Mouse (Mus musculus): Measurements from ENCODE around the gene Cd52.
"Not testable (repeated sequence)": the region's sequence is repeated elsewhere in the genome, so short reads cannot be mapped to it uniquely, and the experiment has no call there.

Cd52 gene

DNA sequence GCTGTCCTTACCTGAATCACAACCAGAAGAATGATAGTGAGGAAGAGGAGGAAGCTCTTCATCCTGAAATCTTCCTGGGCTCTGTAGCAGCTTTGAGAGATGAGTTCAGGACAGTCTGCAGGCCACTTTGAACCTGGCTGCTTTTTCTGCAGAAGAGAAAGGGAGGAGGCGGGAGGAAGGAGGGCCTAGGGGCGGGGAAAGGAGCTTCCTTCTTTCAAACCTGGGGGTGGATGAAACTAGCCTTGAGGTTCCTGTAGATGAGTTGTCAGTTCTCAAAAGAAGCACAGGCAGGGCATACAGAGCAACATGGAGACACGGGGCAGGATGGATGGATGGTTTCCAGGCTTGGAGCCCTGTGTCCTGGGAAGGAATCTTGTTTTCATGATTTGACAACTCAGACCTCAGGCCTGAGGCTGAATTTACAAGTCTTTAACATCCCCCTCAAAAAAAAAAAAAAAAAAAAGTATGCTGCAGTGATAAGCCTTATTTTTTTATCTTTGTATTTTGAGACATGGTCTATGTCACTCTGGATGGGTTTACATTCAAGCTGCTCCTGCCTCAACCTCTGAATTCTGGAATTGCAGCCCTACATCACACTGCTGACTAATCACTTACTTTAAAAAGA, at the start of gene Cd52:
Gene Cd52 (minus strand): TSS at position 160 of the 625 bp plus-strand sequence.
- DNase-seq (ENCODE audit: low spot score in 2 of 2), result peak; percentile 93 to 94

GRCm38 (mm10) chr4:134144297-134144696, 49.4 kb upstream of the Cd52 start:
- not testable (repeated sequence) for DNase-seq (ENCODE audit: low spot score in 2 of 2)

DNA sequence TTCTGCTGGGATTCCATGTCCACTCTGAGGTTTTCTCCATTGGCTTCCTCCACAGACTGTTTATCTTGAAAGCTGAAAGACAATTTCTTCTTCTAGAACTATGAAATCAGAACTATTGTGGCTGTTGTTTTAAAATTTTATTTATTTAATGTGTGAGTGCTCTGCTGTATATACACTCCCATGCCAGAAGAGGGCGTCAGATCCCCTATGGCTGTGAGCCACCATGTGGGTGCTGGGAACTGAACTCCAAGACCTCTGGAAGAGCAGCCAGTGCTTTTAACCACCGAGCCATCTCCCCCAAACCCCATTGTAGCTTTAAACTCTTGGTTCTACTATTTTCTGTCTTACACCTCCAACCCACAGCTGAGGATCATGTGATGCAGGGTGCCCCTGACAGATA, 44.0 kb upstream of the Cd52 start:
- no peak for DNase-seq (ENCODE audit: low spot score in 2 of 2)

DNA sequence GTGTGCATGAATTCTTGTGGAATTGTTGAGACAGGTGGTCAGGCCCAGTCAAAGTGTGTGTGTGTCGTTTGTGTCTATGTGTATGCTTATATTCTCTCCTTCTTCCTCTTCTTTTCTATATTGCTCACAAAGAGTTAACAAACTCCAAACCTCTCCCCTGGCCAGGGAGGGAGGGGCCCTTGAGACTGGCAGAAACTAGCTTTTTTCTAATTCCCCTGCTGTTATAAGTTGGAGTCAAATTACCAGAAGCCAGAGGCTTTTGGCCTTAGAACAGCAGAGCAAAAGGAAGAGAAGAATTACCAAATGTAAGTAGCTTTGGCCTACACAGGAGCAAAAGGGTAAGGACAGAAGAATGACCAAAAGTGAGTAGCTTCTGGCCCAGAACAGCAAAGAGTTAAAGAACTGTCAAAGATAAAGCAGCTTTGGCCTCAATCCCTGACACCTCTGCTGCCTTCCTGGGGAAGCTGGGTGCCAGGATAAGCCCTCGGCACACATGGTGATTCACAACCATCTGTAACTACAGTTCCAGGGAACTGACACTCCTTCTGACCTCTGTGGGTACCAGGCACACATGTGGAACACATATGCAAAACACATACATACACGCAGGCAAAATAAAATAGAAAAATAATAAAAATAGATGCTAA, 41.5 kb upstream of the Cd52 start:
- no peak for DNase-seq (ENCODE audit: low spot score in 2 of 2)

DNA sequence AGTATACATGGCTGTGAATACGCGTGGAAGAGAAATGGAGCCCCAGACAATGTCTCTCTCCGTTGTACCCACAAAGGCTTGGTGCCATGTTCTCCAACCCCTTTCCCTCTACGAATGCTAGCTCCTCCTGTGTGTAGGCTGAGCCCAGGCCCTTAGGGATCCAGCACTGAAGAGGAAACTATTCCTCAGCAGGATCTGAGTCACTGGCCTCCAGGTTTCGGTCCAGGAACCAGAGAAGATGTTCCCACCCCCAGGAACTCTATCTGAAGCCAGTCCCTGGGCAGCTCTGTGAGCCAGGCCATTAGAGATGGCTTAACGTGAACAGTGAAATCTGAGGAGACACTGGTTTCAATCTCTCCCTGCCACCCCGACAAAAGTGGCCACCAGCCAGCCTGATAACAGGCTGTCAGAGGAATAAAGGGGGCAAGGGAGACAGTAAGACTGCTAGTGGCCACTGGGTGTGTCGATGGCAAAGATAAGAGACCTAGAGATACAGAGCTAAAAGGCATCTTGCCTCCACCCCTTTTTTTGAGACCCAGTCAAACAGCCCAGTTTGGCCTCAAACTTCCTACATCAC, 37.7 kb upstream of the Cd52 start:
- DNase-seq (ENCODE audit: low spot score in 2 of 2), result no peak

DNA sequence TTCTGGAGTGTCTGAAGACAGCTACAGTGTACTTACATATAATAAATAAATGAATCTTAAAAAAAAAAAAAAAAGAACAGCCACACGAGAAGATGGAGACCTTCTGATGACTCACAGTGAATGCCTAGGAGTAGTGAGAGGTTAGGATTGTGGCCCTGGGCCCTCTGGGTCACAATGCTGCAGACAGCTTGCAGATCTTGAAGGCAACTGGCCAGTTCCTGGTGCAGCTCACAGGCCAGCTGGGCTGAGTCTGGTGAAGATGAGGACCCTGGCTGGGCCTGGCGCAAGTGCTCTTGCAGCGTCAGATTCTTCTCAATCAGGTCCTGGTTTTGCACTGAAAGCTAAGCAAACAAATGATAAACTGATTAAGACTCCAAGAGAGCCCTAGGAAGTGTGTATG, 37.2 kb upstream of the Cd52 start:
- no peak for DNase-seq (ENCODE audit: low spot score in 2 of 2)

DNA sequence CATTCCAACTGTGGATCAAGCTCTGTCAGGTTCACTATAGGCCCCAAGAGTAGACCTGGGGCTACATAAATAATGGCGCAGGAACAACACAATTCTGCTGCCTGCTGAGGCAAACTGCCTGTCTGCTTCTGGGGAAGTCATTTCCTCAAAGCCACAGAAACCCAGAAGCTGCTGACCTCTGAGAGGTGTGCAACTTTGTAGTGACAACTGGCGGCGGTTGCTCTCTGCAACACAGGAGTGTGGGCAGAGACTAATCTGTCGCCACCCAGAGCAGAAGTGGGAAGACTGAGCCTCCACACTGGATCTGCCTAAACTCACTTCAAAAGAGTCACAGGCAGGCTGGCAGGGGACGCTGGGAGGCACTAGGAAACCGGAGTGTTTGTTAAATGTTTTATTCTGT, 34.6 kb upstream of the Cd52 start:
- DNase-seq (ENCODE audit: low spot score in 2 of 2), result peak; percentile 65 to 70

- peak; percentile 50 to 65 for DNase-seq (ENCODE audit: low spot score in 2 of 2)
Observed at GRCm38 (mm10) chr4:134128983-134129362, 34.1 kb upstream of the Cd52 start.

GRCm38 (mm10) chr4:134128221-134128982, 33.5 kb upstream of the Cd52 start, which contains the start of gene Sh3bgrl3:
TSS of gene Sh3bgrl3 (minus strand) at chr4:134128789.
- DNase-seq (ENCODE audit: low spot score in 2 of 2), result peak; percentile 93 to 94

GRCm38 (mm10) chr4:134127793-134128192, 32.9 kb upstream of the Cd52 start:
- no peak for DNase-seq (ENCODE audit: low spot score in 2 of 2)

- DNase-seq (ENCODE audit: low spot score in 2 of 2), result no peak
Observed at GRCm38 (mm10) chr4:134127121-134127455, 32.2 kb upstream of the Cd52 start.

GRCm38 (mm10) chr4:134126300-134127120, 31.6 kb upstream of the Cd52 start:
- no peak for DNase-seq (ENCODE audit: low spot score in 2 of 2)

- DNase-seq (ENCODE audit: low spot score in 2 of 2), result no peak
Observed at GRCm38 (mm10) chr4:134125383-134126060, 30.6 kb upstream of the Cd52 start.

DNA sequence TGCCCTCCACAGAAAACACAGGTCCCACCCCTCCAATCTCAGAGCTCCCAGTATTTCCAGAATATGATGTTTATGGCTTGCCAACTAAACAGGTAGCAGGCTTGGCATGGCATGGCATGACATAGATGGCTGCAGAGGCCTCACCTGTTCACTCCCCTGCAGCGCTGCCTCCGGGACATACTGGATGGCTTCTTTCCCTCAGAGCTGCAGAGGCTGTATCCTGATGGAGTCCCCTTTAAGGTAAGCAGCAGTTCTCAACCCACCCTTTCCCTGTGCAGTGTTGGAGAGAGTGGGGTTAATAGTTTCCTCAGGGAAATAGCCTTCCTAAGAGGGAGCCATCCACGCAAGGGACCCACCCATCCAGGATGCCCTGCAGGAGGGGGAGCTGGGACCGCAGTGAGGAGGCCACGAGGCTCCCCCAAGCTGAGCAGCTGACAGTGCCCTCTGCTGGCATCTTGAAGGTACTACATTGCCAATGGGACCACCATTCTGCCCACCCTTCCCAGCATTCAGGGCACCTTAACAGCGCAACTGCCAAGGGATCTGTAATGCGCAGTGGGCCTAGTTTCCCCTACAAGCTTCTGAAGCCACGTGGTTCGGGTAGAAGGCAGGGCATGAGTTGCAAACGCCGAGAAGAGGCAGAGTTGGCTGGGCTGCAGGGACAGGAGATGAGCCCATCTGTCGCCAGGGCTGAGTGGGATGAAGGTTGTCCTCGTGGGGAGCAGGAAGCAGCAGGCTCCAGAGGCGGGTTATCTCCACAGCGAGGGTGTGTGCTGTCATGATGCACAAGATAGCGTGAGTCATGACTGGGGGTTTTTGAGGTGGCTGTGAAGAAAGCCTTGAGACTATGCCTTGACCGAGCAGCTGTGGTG, 29.0 kb upstream of the Cd52 start:
- peak; percentile 61 for DNase-seq (ENCODE audit: low spot score in 2 of 2)

DNA sequence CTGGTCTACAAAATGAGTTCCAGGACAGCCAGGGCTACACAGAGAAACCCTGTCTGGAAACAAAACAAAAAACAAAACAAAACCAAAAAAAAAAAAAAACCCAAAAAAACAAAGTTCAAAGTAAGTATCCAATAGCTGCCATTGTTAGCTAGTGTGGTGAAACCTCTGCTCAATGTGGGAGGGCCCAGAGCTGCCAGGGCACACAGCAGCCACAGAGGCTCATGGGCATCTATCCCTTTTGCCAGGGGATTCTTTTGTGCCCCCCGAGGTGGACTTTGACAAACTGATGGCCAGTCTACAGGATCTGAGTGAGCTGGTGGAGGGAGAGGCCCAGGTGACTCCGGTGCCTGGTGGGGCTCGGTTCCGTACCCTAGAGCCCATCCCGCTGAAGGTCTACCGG, 28.3 kb upstream of the Cd52 start:
- no peak for DNase-seq (ENCODE audit: low spot score in 2 of 2)

DNA sequence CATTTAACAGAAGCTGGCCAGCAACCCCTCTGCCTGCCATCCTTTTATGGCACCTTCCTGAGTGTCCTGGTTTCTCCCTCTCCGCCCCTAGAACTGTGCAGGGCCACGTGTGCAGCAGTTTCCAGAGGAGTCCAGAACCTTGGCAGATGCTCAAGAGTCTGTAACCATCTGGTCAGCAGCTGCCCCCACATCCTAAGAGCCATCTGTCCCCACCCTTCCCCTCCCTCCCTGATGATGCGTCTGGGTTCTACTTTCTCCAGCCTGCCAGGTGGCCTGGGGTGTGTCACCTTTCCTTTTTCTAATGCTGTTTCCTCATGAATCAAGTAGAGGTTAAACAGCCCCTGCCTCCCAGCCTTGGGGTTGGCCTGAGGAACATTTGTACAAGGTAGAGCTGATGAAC, 27.4 kb upstream of the Cd52 start:
- peak in 1 of 2 experiments; percentile 34 for DNase-seq (ENCODE audit: low spot score in 2 of 2)

- peak; percentile 83 for DNase-seq (ENCODE audit: low spot score in 2 of 2)
Observed at GRCm38 (mm10) chr4:134121571-134121970, 26.7 kb upstream of the Cd52 start.

GRCm38 (mm10) chr4:134120916-134121315, 26.0 kb upstream of the Cd52 start:
- no peak for DNase-seq (ENCODE audit: low spot score in 2 of 2)

DNA sequence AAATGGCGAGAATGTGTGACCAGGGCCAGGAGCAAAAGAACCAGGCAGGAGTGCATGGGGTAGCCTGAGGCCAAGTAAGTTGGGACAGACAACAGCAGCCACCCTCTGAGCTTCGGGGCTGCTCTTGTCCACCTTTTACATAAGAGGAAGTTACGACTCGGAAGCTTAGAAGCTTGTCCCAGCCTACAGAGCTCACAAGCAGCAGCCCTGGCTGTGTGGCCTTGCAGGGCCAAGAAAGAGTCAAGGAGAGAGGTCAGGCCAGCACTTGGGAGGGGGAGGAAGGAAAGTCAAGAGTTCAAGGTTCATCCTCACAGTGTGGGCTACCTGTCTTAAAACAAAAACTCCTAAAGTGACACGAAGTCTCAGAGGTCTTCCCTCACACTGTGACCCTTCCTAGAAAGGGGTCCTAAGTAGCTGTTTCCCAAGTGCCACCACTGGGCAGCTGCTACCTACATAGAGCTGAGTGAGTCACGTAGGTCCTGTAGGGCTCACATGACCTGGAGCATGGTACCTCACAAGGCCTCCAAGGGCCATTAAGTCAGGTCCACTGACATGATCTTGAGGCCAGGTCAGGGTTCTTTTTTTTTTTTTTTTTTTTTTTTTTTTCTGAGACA, 25.4 kb upstream of the Cd52 start:
- peak; percentile 58 to 67 for DNase-seq (ENCODE audit: low spot score in 2 of 2)

DNA sequence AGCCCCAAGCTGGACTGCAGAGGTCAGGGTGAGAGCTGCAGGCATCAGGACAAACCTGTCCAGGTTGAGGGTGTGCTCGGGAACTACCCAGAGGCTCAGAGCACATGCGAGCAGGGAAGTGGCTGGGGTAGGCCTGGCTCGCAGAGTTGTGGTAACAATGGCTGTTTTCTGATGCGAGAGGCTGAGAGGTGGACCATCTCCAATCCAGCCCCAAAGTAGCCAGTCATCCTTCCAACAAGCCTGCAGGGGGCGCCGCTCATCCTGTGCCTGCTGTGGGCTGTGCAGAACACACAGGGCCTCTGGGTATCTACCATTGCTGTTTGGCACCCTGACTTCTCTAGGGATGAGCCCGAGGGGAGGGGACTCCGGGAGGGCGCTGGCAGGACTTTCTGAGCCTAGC, 24.8 kb upstream of the Cd52 start:
- DNase-seq (ENCODE audit: low spot score in 2 of 2), result peak; percentile 49 to 68

Measured in spleen, postnatal 36 days (tissue).